Mouse (Mus musculus) cerebellum, adult 9-10 months (tissue): ENCODE measurements around the gene Scaf1.

ENCODE experiments used
- DNase-seq: peaks from one replicate; pipeline ENCODE4 v3.0.0; 2022

Scaf1 gene

GRCm38 (mm10) chr7:45013366-45014095 is 2.6 kb downstream of the Scaf1 start:
- no peak for DNase-seq

DNA sequence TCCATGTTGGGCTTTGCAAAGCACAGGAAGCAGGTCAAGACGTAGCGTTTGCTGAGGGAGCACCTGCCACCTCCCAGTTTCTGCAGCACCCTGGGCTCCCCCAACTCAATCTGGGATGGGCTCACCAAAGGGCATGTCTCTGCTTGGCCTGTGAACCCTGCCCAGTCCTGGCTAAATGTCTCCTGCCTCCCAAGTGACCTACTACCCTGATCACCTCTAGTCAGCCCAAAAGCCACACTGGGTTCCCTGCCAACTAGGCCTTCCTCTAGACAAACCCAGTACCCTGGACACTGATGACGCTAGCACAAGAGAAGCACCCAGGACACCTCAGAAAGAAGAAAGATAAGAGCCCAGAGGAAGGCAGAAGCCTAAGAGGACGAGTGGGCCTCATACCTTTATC is 3.3 kb downstream of the Scaf1 start:
- no peak for DNase-seq

GRCm38 (mm10) chr7:45012011-45012410 is 4.2 kb downstream of the Scaf1 start:
- no peak for DNase-seq

- DNase-seq: no peak
Observed at GRCm38 (mm10) chr7:45008411-45008810, 7.8 kb downstream of the Scaf1 start.

DNA sequence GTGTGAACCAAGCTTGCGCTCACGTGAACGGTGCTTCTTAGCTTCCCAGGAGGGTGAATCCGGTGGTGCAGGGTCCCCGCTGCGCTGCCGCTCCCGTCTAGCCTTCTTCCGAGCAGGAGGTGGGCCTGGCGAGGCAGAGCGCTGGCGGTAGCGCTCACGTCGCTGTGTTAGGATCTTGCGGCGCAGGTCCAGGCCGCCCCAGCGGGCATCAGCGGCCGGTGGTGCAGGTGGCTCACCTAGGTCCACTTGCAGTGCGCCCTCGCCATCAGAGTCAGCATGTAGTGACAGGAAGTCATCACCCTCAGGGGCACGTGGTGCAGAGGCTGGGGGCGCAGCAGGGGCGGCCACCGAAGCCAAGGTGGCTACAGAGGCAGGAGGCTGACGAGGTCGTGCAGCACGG is 8.3 kb downstream of the Scaf1 start:
- DNase-seq: no peak

- DNase-seq: no peak
Observed at GRCm38 (mm10) chr7:45007141-45007540, 9.0 kb downstream of the Scaf1 start.

DNA sequence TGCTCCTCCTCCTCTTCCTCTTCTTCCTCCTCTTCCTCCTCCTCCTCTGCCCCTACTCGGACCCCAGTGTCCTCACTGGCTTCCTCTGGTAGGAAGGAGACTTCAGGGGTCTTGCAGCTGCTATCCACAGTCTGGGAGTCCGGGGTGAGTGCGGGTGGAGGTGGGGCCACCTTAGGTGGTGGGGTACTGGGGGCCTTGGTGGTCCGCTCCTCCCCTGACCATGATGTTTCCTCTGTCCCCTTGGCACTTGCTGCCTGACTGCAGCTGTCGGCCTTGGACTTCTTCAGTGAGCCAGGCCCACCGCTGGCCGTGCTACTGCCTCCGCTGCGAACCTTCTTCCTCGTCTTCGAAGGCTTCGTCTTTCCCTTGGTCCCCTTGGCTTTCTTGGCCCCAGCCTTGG is 9.7 kb downstream of the Scaf1 start:
- no peak for DNase-seq

DNA sequence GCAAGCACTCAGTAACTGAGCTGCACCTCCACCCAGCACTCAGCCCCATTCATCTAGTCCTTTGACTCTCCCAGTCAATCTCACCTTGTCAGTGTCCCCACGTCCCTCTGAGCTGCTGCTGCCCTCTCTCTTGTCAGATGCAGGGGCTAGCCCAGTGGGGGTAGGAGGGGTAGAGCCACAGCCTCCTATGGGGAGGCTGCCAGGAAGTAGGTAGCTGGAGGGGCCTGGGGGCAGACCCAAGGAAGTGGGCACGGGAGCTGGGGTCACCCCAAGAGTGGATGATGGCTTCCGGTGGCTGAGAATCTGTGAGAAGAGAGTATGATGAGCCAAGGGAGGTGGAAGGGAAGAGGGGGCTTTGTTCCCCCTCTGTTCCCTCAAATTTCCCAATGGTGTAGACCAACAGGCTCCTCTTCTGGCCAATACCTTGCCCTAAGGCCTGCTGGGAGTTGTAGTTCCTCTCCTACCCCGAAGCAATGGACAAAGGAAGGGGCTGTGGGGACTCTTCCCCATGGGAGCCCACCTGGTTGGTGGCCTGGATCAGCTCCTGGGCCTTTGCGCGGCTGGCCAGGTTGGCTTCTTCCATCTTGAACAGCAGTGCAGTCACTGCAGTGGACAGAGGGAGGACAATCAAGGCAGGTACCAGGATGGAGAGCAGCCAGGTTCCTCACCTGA is 10.7 kb downstream of the Scaf1 start:
- DNase-seq: no peak

- DNase-seq: no peak
Observed at GRCm38 (mm10) chr7:45004546-45004945, 11.6 kb downstream of the Scaf1 start.

- no peak for DNase-seq
Observed at GRCm38 (mm10) chr7:45002440-45002839, 13.7 kb downstream of the Scaf1 start.

DNA sequence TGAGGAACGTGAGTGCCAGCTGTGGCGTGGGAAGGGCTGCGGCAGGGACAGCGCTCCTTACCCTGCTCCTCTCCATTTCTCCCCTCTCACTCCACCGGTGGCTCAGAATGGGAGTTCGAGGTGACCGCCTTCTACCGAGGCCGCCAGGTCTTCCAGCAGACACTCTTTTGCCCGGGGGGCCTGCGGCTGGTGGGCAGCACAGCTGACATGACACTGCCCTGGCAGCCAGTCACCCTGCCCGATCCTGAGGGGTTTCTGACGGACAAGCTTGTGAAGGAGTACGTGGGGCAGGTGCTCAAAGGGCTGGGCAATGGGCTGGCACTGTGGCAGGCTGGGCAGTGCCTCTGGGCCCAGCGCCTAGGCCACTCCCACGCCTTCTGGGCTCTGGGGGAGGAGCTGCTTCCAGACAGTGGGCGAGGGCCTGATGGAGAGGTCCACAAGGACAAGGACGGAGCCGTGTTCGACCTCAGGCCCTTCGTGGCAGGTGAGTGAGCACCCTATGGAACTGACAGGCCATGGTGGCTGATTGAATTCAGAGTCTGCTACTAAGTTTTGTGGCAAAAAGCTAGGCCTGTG is 15.5 kb downstream of the Scaf1 start:
- DNase-seq: no peak

- DNase-seq: no peak
Observed at GRCm38 (mm10) chr7:44999753-45000152, 16.4 kb downstream of the Scaf1 start.

GRCm38 (mm10) chr7:44998501-44998955 is 17.6 kb downstream of the Scaf1 start, which contains the start of gene Bcl2l12:
TSS of gene Bcl2l12 (minus strand) at chr7:44998712.
- peak; percentile 64 for DNase-seq

DNA sequence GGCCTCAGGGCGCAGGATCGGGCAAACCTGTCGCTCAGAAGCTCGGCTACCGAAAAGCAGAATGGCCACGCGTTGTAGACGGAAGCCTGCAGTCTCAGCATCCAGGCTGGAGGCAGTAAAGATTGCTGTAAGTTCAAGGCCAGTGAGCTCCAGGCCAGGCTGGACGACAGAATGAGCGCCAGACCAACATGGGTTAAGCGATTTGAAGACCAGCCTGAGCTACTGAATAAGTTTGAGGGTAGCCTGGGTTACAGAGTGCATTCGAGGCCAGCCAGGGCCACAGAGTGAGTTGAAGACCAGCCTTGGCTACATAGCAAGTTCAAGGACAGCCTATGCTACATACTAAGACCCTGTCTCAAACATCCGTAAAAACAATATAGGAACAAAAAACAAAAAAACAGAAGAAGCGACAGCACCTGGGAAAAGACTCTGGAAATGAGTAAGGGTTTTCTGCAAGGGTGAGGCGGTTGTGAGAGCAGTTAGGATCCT is 18.2 kb downstream of the Scaf1 start:
- peak; percentile 59 for DNase-seq

DNA sequence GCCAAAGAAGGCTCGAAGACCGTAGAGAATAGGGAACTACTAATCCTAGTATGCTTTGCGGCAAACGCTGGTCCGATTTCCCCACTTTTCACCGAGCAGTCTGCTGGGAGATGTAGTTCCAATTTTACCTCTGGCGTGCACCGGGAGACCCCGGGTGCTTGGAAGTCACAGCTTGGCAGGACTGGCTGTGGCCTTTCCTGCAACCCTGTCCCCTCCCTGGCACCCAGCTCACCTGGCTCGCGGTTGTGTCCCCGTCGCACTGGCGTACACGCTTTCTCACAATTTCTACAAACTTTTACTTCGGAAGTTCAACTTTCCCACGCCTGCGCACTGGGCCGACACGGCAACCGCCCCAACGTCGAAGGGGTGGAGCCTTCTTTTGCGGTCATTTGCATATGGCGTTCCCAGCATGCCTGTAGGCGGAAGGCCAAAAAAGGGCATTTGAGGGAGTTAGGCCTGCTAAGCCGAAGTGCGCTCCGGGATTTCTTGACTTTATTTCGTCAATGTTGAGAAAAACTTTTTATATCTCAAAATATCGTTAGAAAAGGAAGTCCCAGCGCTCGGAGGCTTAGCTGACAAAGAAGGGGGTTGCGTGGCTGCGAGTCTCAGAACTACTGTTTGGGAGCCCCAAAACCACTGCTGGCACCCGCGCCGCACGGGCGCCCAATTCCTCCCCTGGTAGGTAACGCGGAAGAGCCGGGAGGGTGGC is 18.8 kb downstream of the Scaf1 start, which contains the start of gene Irf3:
Gene Irf3, plus strand, starts transcription at position 418 of the 709 bp plus-strand sequence.
- peak; percentile 96 for DNase-seq

- DNase-seq: no peak
Observed at GRCm38 (mm10) chr7:44996672-44997071, 19.5 kb downstream of the Scaf1 start.

GRCm38 (mm10) chr7:44986879-44987718 is 29.1 kb downstream of the Scaf1 start:
- DNase-seq: no peak

GRCm38 (mm10) chr7:44986192-44986878 is 29.8 kb downstream of the Scaf1 start, which contains the start of gene Prmt1:
TSS of gene Prmt1 (minus strand) at chr7:44986568.
- DNase-seq: peak; percentile 100

DNA sequence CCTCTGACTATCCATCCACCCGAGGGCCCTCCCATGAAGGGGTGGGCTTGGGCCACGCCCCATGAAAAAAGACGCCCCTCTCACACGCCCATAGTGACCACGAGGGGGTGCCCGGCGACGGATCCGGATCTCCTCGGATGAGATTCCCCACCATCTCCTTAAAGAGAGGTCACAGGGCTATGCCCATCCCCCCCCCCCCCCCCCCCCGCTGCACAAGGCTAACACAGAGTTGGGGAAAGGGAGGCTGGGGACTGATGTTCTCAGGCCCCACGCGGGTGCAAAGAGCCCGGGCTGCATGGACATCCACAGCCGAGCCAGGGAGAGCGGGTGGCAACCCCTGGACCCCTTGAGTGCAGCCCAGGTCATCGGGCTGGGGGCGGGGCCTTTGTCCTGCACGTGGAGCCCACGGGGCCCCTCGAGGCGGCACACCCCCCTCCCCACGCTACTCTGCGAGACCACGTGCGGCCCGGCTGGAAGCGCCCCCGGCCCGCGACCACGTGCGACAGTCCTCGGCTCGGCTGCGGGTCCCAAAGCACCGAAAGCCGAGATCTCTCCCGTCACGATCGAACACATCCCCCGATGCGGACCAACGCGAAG is 30.5 kb downstream of the Scaf1 start:
- peak; percentile 78 for DNase-seq

- DNase-seq: no peak
Observed at GRCm38 (mm10) chr7:44984833-44985164, 31.4 kb downstream of the Scaf1 start.
